Comparison of ENCODE assay signal across 8 mouse cellular contexts in genomic region chr4:32288036-32288860, GRCm38 (mm10). TPM values are rescaled to one million over a fixed set of nuclear protein-coding genes. Genes with fewer than 3 reads are reported as not detected.
A peak's percentile ranks its signal among the peaks of the same experiment; 100 is the strongest.
DNase-seq lines count a peak whose midpoint lies in the region; ATAC-seq and TF ChIP-seq lines count a peak whose summit lies in the region.

No protein-coding gene starts in this region.

- no peak overlapping the region for H3K4me2 ChIP-seq in hindbrain, embryonic 14.5 days (replicated peaks)
- no peak overlapping the region for H3K4me2 ChIP-seq in hindbrain, embryonic 11.5 days (replicated peaks; ENCODE audit: low read depth, low read length)

- no peaks in the 10 kb centered on the region for H3K9me3 ChIP-seq in hindbrain, embryonic 14.5 days (ENCODE audit: control insufficient read depth, low read length)
- H3K9me3 ChIP-seq in hindbrain, embryonic 11.5 days (ENCODE audit: control insufficient read depth, low read length), result no peaks in the 10 kb centered on the region

- no peak for DNase-seq in hindbrain, embryonic 14.5 days (ENCODE audit: low spot score)
- no peak for DNase-seq in hindbrain, embryonic 11.5 days (ENCODE audit: low spot score)
- DNase-seq in adrenal gland, postnatal 14 days, result peak; percentile 57
- peak; percentile 89 for DNase-seq in kidney, adult 2 months
- no peak for DNase-seq in retina, embryonic 14.5 days (ENCODE audit: low spot score)
- DNase-seq in thymus, adult 2 months, result no peak

- TF ChIP-seq CTCF in kidney, adult 2 months (conservative IDR thresholded peaks at IDR 0.05; ENCODE audit: insufficient read depth, insufficient read length, low read depth, low read length), result no peak
- no peak for TF ChIP-seq CTCF in thymus, adult 2 months (IDR thresholded peaks at IDR 0.05; ENCODE audit: borderline replicate concordance, control insufficient read depth, extremely low read depth, insufficient read depth, low read length, poor library complexity)

- H3K27ac ChIP-seq in hindbrain, embryonic 14.5 days, result 0 out of 2 replicates have a peak overlapping the region, but pooled peaks have one; percentile 10
- no peak overlapping the region for H3K27ac ChIP-seq in hindbrain, embryonic 11.5 days (ENCODE audit: low read depth, low read length)
- peak overlapping the region; percentile 53; the same call in 1 of the 2 replicates for H3K27ac ChIP-seq in kidney, adult 2 months (ENCODE audit: insufficient read depth, low read depth, low read length)
- H3K27ac ChIP-seq in thymus, adult 2 months (ENCODE audit: control insufficient read depth, insufficient read depth, low read length), result no peak overlapping the region

- no peaks in the 10 kb centered on the region for H3K27me3 ChIP-seq in hindbrain, embryonic 14.5 days (ENCODE audit: control insufficient read depth, insufficient read depth, low read length)
- H3K27me3 ChIP-seq in hindbrain, embryonic 11.5 days (ENCODE audit: control insufficient read depth, insufficient read depth, low read length), result no peaks in the 10 kb centered on the region
- no peaks in the 10 kb centered on the region for H3K27me3 ChIP-seq in kidney, adult 2 months (replicated peaks; ENCODE audit: control insufficient read depth, insufficient read depth, low read length)
- H3K27me3 ChIP-seq in thymus, adult 2 months (ENCODE audit: control insufficient read depth, insufficient read depth, low read length), result no peaks in the 10 kb centered on the region

- H3K4me3 ChIP-seq in hindbrain, embryonic 14.5 days (replicated peaks; ENCODE audit: low read length), result no peak overlapping the region
- no peak overlapping the region for H3K4me3 ChIP-seq in hindbrain, embryonic 11.5 days (ENCODE audit: low read depth, low read length)
- H3K4me3 ChIP-seq in kidney, adult 2 months (ENCODE audit: insufficient read depth, low read depth, low read length), result no peak overlapping the region
- no peak overlapping the region for H3K4me3 ChIP-seq in thymus, adult 2 months (ENCODE audit: control insufficient read depth, insufficient read depth, low read length)

- TF ChIP-seq POLR2A in kidney, adult 2 months (IDR thresholded peaks at IDR 0.05; ENCODE audit: low read depth, low read length), result no peak
- TF ChIP-seq POLR2A in thymus, adult 2 months (IDR thresholded peaks at IDR 0.05; ENCODE audit: control insufficient read depth, extremely low read depth, insufficient read depth, low read length, poor library complexity), result no peak

- peaks cover 29% of the 10 kb centered on the region for H3K4me1 ChIP-seq in hindbrain, embryonic 14.5 days (replicated peaks; ENCODE audit: control insufficient read depth, insufficient read depth, low read length)
- H3K4me1 ChIP-seq in hindbrain, embryonic 11.5 days (replicated peaks; ENCODE audit: control insufficient read depth, insufficient read depth, low read length), result no peaks in the 10 kb centered on the region; the same call in 1 of the 2 replicates
- H3K4me1 ChIP-seq in kidney, adult 2 months (ENCODE audit: control insufficient read depth, insufficient read depth, low read length), result peaks cover 17% of the 10 kb centered on the region; the same call in 1 of the 2 replicates
- peaks cover 24% of the 10 kb centered on the region for H3K4me1 ChIP-seq in thymus, adult 2 months (replicated peaks; ENCODE audit: control insufficient read depth, insufficient read depth, low read length)

- no peaks in the 10 kb centered on the region for H3K36me3 ChIP-seq in hindbrain, embryonic 14.5 days (replicated peaks; ENCODE audit: control insufficient read depth, insufficient read depth)
- H3K36me3 ChIP-seq in hindbrain, embryonic 11.5 days (ENCODE audit: control insufficient read depth, insufficient read depth, low read length), result no peaks in the 10 kb centered on the region
- no peaks in the 10 kb centered on the region for H3K36me3 ChIP-seq in kidney, adult 2 months (ENCODE audit: control insufficient read depth, insufficient read depth, low read length)
- H3K36me3 ChIP-seq in thymus, adult 2 months (ENCODE audit: control insufficient read depth, insufficient read depth, low read length), result no peaks in the 10 kb centered on the region

- ATAC-seq in hindbrain, embryonic 14.5 days (ENCODE audit: low FRiP score), result no peak
- no peak for ATAC-seq in hindbrain, embryonic 11.5 days (ENCODE audit: low FRiP score)
- ATAC-seq in granulocyte monocyte progenitor cell, adult 5-6 weeks (replicated peaks; ENCODE audit: poor library complexity, severe bottlenecking), result peak; percentile 47
- ATAC-seq in megakaryocyte progenitor cell, adult 5-6 weeks (replicated peaks; ENCODE audit: poor library complexity), result peak; percentile 24

- no peak overlapping the region for H3K9ac ChIP-seq in hindbrain, embryonic 14.5 days
- no peak overlapping the region for H3K9ac ChIP-seq in hindbrain, embryonic 11.5 days (ENCODE audit: low read depth, low read length)

- 53% methylated on average over 11 of the region's 11 CpGs for WGBS in hindbrain, embryonic 14.5 days
- WGBS in hindbrain, embryonic 11.5 days, result 68% methylated on average over 11 of the region's 11 CpGs
- 29% methylated on average over 11 of the region's 11 CpGs for WGBS in kidney, adult 2 months
- WGBS in thymus, adult 2 months, result 15% methylated on average over 11 of the region's 11 CpGs

RNA-seq across cellular contexts. Expression of gene Bach2, which starts 49.6 kb away (rescaled TPM):
- 27.7 and 31.5 TPM in 2 replicates for polyA plus RNA-seq in hindbrain, embryonic 14.5 days (2014; fragmentation: Nextera tagmentation; extraction: Ambion mirVana)
- 23.8 and 23.9 TPM in 2 replicates for polyA plus RNA-seq in hindbrain, embryonic 11.5 days (2014; fragmentation: Nextera tagmentation; extraction: Ambion mirVana)
- total RNA-seq in adrenal gland, postnatal 14 days (2021), result 7.3 and 18.0 TPM in 2 replicates
- 0.67 and 4.9 TPM in 2 replicates for total RNA-seq in granulocyte monocyte progenitor cell, adult 5-6 weeks (2014; fragmentation: Nextera tagmentation)
- under 0.01 and 0.17 TPM in 2 replicates for total RNA-seq in granulocyte monocyte progenitor cell, adult 5-6 weeks (2017)
- polyA plus RNA-seq in kidney, adult 2 months (2012; rRNA removed), result 1.9 and 2.5 TPM in 2 replicates
- 3.1 and 3.8 TPM in 2 replicates for total RNA-seq in megakaryocyte progenitor cell, adult 5-6 weeks (2015)
- total RNA-seq in megakaryocyte progenitor cell, adult 5-6 weeks (2017), result 0.37 and 0.61 TPM in 2 replicates
- polyA plus RNA-seq in thymus, adult 2 months (2012; rRNA removed), result 9.4 and 10.5 TPM in 2 replicates

Comparison
In these comparisons a context has a peak if more than half of its experiments do, and no peak if none do; other contexts are left out.
1. H3K27ac ChIP-seq: peak in hindbrain, embryonic 14.5 days (single experiment) and kidney, adult 2 months (single experiment); none in hindbrain, embryonic 11.5 days (single experiment) and thymus, adult 2 months (single experiment).
2. ATAC-seq: peak in granulocyte monocyte progenitor cell, adult 5-6 weeks (single experiment) and megakaryocyte progenitor cell, adult 5-6 weeks (single experiment); none in hindbrain, embryonic 14.5 days (single experiment) and hindbrain, embryonic 11.5 days (single experiment).
3. DNase-seq: peak in adrenal gland, postnatal 14 days (single experiment) and kidney, adult 2 months (single experiment); none in hindbrain, embryonic 14.5 days (single experiment), hindbrain, embryonic 11.5 days (single experiment), retina, embryonic 14.5 days (single experiment) and thymus, adult 2 months (single experiment).